Mouse (Mus musculus): Measurements from ENCODE around the gene Traf4. TPM values are rescaled to one million over a fixed set of nuclear protein-coding genes. Genes with fewer than 3 reads are reported as not detected.

Gene Traf4
- polyA plus RNA-seq, 1 experiment from 2014 or later = 53.8 TPM

- Histone ChIP-seq H3K9me3 (ENCODE audit: control insufficient read depth, low read length) (no peaks in the 10 kb centered on the region), H3K9ac (ENCODE audit: low read depth, low read length) (peak overlapping the region; percentile 74), H3K4me3 (ENCODE audit: low read depth, low read length) (peak overlapping the region; percentile 79), H3K4me1 (replicated peaks; ENCODE audit: control insufficient read depth, insufficient read depth, low read length) (peaks cover 35% of the 10 kb centered on the region), H3K4me2 (peak overlapping the region; percentile 91), H3K36me3 (ENCODE audit: control insufficient read depth, insufficient read depth, low read length) (no peaks in the 10 kb centered on the region), H3K27me3 (replicated peaks; ENCODE audit: control insufficient read depth, insufficient read depth, low read length) (no peaks in the 10 kb centered on the region), H3K27ac (ENCODE audit: low read depth, low read length) (peak overlapping the region; percentile 85)
- DNase-seq (ENCODE audit: low spot score) = no peak
- no peak for ATAC-seq (replicated peaks; ENCODE audit: low FRiP score)
- 9% methylated on average over 19 of the region's 19 CpGs for WGBS
These were observed 50.6 kb downstream of the Traf4 start for GRCm38 (mm10) chr11:78114676-78115366.

- no peaks in the 10 kb centered on the region for H3K9me3 ChIP-seq (ENCODE audit: control insufficient read depth, low read length)
- ATAC-seq (replicated peaks; ENCODE audit: low FRiP score) = no peak
- DNase-seq (ENCODE audit: low spot score) = no peak
- H3K27ac ChIP-seq (ENCODE audit: low read depth, low read length) = no peak overlapping the region
- peaks cover 28% of the 10 kb centered on the region for H3K4me1 ChIP-seq (replicated peaks; ENCODE audit: control insufficient read depth, insufficient read depth, low read length)
- no peak overlapping the region for H3K9ac ChIP-seq (ENCODE audit: low read depth, low read length)
- no peak overlapping the region for H3K4me3 ChIP-seq (ENCODE audit: low read depth, low read length)
- WGBS = 84% methylated on average over 2 of the region's 2 CpGs
- H3K4me2 ChIP-seq = no peak overlapping the region
- H3K27me3 ChIP-seq (replicated peaks; ENCODE audit: control insufficient read depth, insufficient read depth, low read length) = no peaks in the 10 kb centered on the region
- H3K36me3 ChIP-seq (ENCODE audit: control insufficient read depth, insufficient read depth, low read length) = no peaks in the 10 kb centered on the region
These were observed 51.8 kb downstream of the Traf4 start for GRCm38 (mm10) chr11:78113616-78114015.

Small RNAs within 50 kb of the gene (microRNA-seq; reads per million reads assigned to microRNA genes)
- 2.1 reads per million for gene Mir7653 (ENCODE audit: borderline number of aligned reads)

Other genes starting within 250 kb of the Traf4 start
- 0.36 TPM in 1 of 2 replicates, not detected in the other for gene Sez6, start 234.8 kb downstream of the Traf4 start, polyA plus RNA-seq (2014; fragmentation: Nextera tagmentation; extraction: Ambion mirVana)
- 17.0 and 18.6 TPM in 2 replicates for gene Phf12, start 182.8 kb downstream of the Traf4 start, polyA plus RNA-seq (2014; fragmentation: Nextera tagmentation; extraction: Ambion mirVana)
- 23.8 and 24.9 TPM in 2 replicates for gene Dhrs13, start 133.3 kb downstream of the Traf4 start, polyA plus RNA-seq (2014; fragmentation: Nextera tagmentation; extraction: Ambion mirVana)
- gene Flot2, start 127.7 kb downstream of the Traf4 start, polyA plus RNA-seq (2014; fragmentation: Nextera tagmentation; extraction: Ambion mirVana) = 44.8 TPM in 2 replicates
- 39.0 and 40.8 TPM in 2 replicates for gene Eral1, start 85.2 kb downstream of the Traf4 start, polyA plus RNA-seq (2014; fragmentation: Nextera tagmentation; extraction: Ambion mirVana)
- 13.9 and 17.3 TPM in 2 replicates for gene Fam222b, start 70.9 kb downstream of the Traf4 start, polyA plus RNA-seq (2014; fragmentation: Nextera tagmentation; extraction: Ambion mirVana)
- gene Nek8, start 11.1 kb upstream of the Traf4 start, polyA plus RNA-seq (2014; fragmentation: Nextera tagmentation; extraction: Ambion mirVana) = 13.1 and 14.3 TPM in 2 replicates
- gene Tlcd1, start 11.1 kb upstream of the Traf4 start, polyA plus RNA-seq (2014; fragmentation: Nextera tagmentation; extraction: Ambion mirVana) = 52.5 and 57.5 TPM in 2 replicates
- gene Rpl23a, start 18.0 kb upstream of the Traf4 start, polyA plus RNA-seq (2014; fragmentation: Nextera tagmentation; extraction: Ambion mirVana) = 1,588 and 1,766 TPM in 2 replicates
- gene Rab34, start 22.8 kb upstream of the Traf4 start, polyA plus RNA-seq (2014; fragmentation: Nextera tagmentation; extraction: Ambion mirVana) = 42.6 and 45.3 TPM in 2 replicates
- 1.6 and 2.5 TPM in 2 replicates for gene Proca1, start 27.8 kb upstream of the Traf4 start, polyA plus RNA-seq (2014; fragmentation: Nextera tagmentation; extraction: Ambion mirVana)
- 47.4 and 48.7 TPM in 2 replicates for gene Sdf2, start 80.2 kb upstream of the Traf4 start, polyA plus RNA-seq (2014; fragmentation: Nextera tagmentation; extraction: Ambion mirVana)
- gene Supt6, start 80.4 kb upstream of the Traf4 start, polyA plus RNA-seq (2014; fragmentation: Nextera tagmentation; extraction: Ambion mirVana) = 30.9 and 32.9 TPM in 2 replicates
- gene 2610507B11Rik, start 96.2 kb upstream of the Traf4 start, polyA plus RNA-seq (2014; fragmentation: Nextera tagmentation; extraction: Ambion mirVana) = 59.5 and 62.2 TPM in 2 replicates
- 0.18 and 0.36 TPM in 2 replicates for gene BC030499, start 125.3 kb upstream of the Traf4 start, polyA plus RNA-seq (2014; fragmentation: Nextera tagmentation; extraction: Ambion mirVana)
- gene Spag5, start 135.9 kb upstream of the Traf4 start, polyA plus RNA-seq (2014; fragmentation: Nextera tagmentation; extraction: Ambion mirVana) = 48.3 and 50.3 TPM in 2 replicates
- gene Aldoc, start 157.4 kb upstream of the Traf4 start, polyA plus RNA-seq (2014; fragmentation: Nextera tagmentation; extraction: Ambion mirVana) = 8.8 and 9.9 TPM in 2 replicates
- 63.6 and 68.2 TPM in 2 replicates for gene Pigs, start 162.8 kb upstream of the Traf4 start, polyA plus RNA-seq (2014; fragmentation: Nextera tagmentation; extraction: Ambion mirVana)
- 68.9 and 72.7 TPM in 2 replicates for gene Unc119, start 177.9 kb upstream of the Traf4 start, polyA plus RNA-seq (2014; fragmentation: Nextera tagmentation; extraction: Ambion mirVana)
- not detected in 2 replicates for gene Foxn1, start 221.0 kb upstream of the Traf4 start, polyA plus RNA-seq (2014; fragmentation: Nextera tagmentation; extraction: Ambion mirVana)